Mouse (Mus musculus): ENCODE results near the gene Gm20403.

- TF ChIP-seq GATA1 (IDR thresholded peaks at IDR 0.05; ENCODE audit: borderline replicate concordance, low read length) (no peak), FLI1 (IDR thresholded peaks at IDR 0.05; ENCODE audit: low read length) (no peak)
Measured at GRCm38 (mm10) chr12:54982935-54983715, 3.2 kb downstream of the Gm20403 start.

All from megakaryocyte, embryonic 14.5 days (primary cell).